ENCODE assay signal across 17 mouse cellular contexts in genomic region chr7:115510045-115510444, GRCm38 (mm10).
DNase-seq lines count a peak whose midpoint lies in the region; ATAC-seq and TF ChIP-seq lines count a peak whose summit lies in the region.
"Had no signal": no experiment of that assay in that cellular context is flagged by ENCODE, and none has a peak within 500 bp of the region (broad histone marks: within the 10 kb centered on the region; RNA-seq: fewer than 3 reads in every experiment).

No protein-coding gene starts in this region.

- no peak for TF ChIP-seq CTCF in midbrain, postnatal 0 days (IDR thresholded peaks at IDR 0.05)

- no peaks in the 10 kb centered on the region for H3K27me3 ChIP-seq in midbrain, embryonic 11.5 days (ENCODE audit: control insufficient read depth, insufficient read depth, low read length)
- H3K27me3 ChIP-seq in midbrain, embryonic 13.5 days = no peaks in the 10 kb centered on the region
- H3K27me3 ChIP-seq in midbrain, postnatal 0 days (ENCODE audit: insufficient read depth, low read length) = no peaks in the 10 kb centered on the region
- H3K27me3 ChIP-seq: liver, embryonic 15.5 days; neural tube, embryonic 13.5 days had no signal

- DNase-seq in heart, postnatal 4 days = peak; percentile 17
- DNase-seq in heart, adult 18-20 months = no peak
- DNase-seq in midbrain, embryonic 11.5 days (ENCODE audit: low spot score, missing footprints) = peak; percentile 66
- peak; percentile 63 for DNase-seq in gastrocnemius, postnatal 14 days
- DNase-seq in skeletal muscle tissue, adult 2 months (ENCODE audit: low read depth, low spot score) = peak; percentile 93
- DNase-seq in midbrain, postnatal 0 days (ENCODE audit: low spot score) = no peak
- DNase-seq in layer of hippocampus, adult 8-10 months (ENCODE audit: low spot score in 2 of 2) = no peak
- DNase-seq: adrenal gland, postnatal 10 days; cerebellum, postnatal 25 days; lung, postnatal 36 days had no signal

- intact Hi-C loops in gastrocnemius, postnatal 14 days (cut with DNase I; ENCODE audit: low total_unique reads) = no loop called here

- no peak overlapping the region for H3K4me3 ChIP-seq in midbrain, embryonic 11.5 days (ENCODE audit: low read depth, low read length)
- H3K4me3 ChIP-seq in midbrain, embryonic 13.5 days (replicated peaks) = no peak overlapping the region
- no peak overlapping the region for H3K4me3 ChIP-seq in midbrain, postnatal 0 days (ENCODE audit: low read depth, low read length)
- H3K4me3 ChIP-seq: erythroblast, embryonic 14.5 days; liver, embryonic 15.5 days; neural tube, embryonic 13.5 days had no signal

- no peaks in the 10 kb centered on the region for H3K36me3 ChIP-seq in midbrain, embryonic 11.5 days (ENCODE audit: control insufficient read depth, insufficient read depth, low read length)
- no peaks in the 10 kb centered on the region for H3K36me3 ChIP-seq in midbrain, embryonic 13.5 days
- no peaks in the 10 kb centered on the region for H3K36me3 ChIP-seq in midbrain, postnatal 0 days (ENCODE audit: insufficient read depth, low read length)
- H3K36me3 ChIP-seq: neural tube, embryonic 13.5 days had no signal

- 77% methylated on average over 5 of the region's 5 CpGs for WGBS in midbrain, embryonic 11.5 days
- WGBS in midbrain, embryonic 13.5 days = 79% methylated on average over 5 of the region's 5 CpGs
- WGBS in midbrain, postnatal 0 days = 85% methylated on average over 5 of the region's 5 CpGs

- H3K4me1 ChIP-seq in midbrain, embryonic 11.5 days (ENCODE audit: control insufficient read depth, insufficient read depth, low read length) = no peaks in the 10 kb centered on the region
- H3K4me1 ChIP-seq in midbrain, embryonic 13.5 days (replicated peaks) = peaks cover 12% of the 10 kb centered on the region
- peaks cover 12% of the 10 kb centered on the region; the same call in 1 of the 2 replicates for H3K4me1 ChIP-seq in midbrain, postnatal 0 days (ENCODE audit: insufficient read depth, low read length)
- H3K4me1 ChIP-seq: liver, embryonic 15.5 days had no signal

- H3K9me3 ChIP-seq in midbrain, embryonic 11.5 days (ENCODE audit: control insufficient read depth, low read length) = no peaks in the 10 kb centered on the region
- no peaks in the 10 kb centered on the region for H3K9me3 ChIP-seq in midbrain, embryonic 13.5 days
- H3K9me3 ChIP-seq in midbrain, postnatal 0 days (ENCODE audit: low read length) = no peaks in the 10 kb centered on the region
- H3K9me3 ChIP-seq: G1E; liver, embryonic 15.5 days; neural tube, embryonic 13.5 days had no signal

- ATAC-seq in midbrain, embryonic 11.5 days (ENCODE audit: low FRiP score) = no peak
- ATAC-seq in midbrain, embryonic 13.5 days = no peak
- ATAC-seq in midbrain, postnatal 0 days (ENCODE audit: low FRiP score) = no peak
- ATAC-seq: inflammation-experienced regulatory T-cells, adult 6 months; midbrain, embryonic 16.5 days had no signal

- no peak overlapping the region for H3K4me2 ChIP-seq in midbrain, embryonic 11.5 days
- H3K4me2 ChIP-seq in midbrain, embryonic 13.5 days (replicated peaks) = no peak overlapping the region
- H3K4me2 ChIP-seq in midbrain, postnatal 0 days (ENCODE audit: low read depth, low read length, poor library complexity, severe bottlenecking) = no peak overlapping the region
- H3K4me2 ChIP-seq: liver, embryonic 15.5 days; neural tube, embryonic 13.5 days had no signal

- H3K9ac ChIP-seq in midbrain, embryonic 11.5 days (ENCODE audit: low read length) = no peak overlapping the region
- H3K9ac ChIP-seq in midbrain, embryonic 13.5 days (replicated peaks) = no peak overlapping the region
- H3K9ac ChIP-seq in midbrain, postnatal 0 days (replicated peaks; ENCODE audit: low read length, poor library complexity, severe bottlenecking) = no peak overlapping the region
- H3K9ac ChIP-seq: liver, embryonic 15.5 days; neural tube, embryonic 13.5 days had no signal

- H3K27ac ChIP-seq in midbrain, embryonic 11.5 days (ENCODE audit: low read depth, low read length) = no peak overlapping the region
- no peak overlapping the region for H3K27ac ChIP-seq in midbrain, embryonic 13.5 days
- H3K27ac ChIP-seq in midbrain, postnatal 0 days (ENCODE audit: low read depth, low read length) = no peak overlapping the region
- H3K27ac ChIP-seq: liver, embryonic 15.5 days; neural tube, embryonic 13.5 days had no signal

Comparison
In these comparisons a context has a peak if more than half of its experiments do, and no peak if none do; other contexts are left out.
1. DNase-seq: peak in heart, postnatal 4 days (single experiment), midbrain, embryonic 11.5 days (single experiment), gastrocnemius, postnatal 14 days (single experiment) and skeletal muscle tissue, adult 2 months (single experiment); none in heart, adult 18-20 months (0 of 2), midbrain, postnatal 0 days (single experiment) and layer of hippocampus, adult 8-10 months (0 of 2).